8 mouse cellular contexts compared by ENCODE assay signal in genomic region chrX:52087726-52088348, GRCm38 (mm10).
A peak's percentile ranks its signal among the peaks of the same experiment; 100 is the strongest.
DNase-seq lines count a peak whose midpoint lies in the region; ATAC-seq and TF ChIP-seq lines count a peak whose summit lies in the region.

No protein-coding gene starts in this region.

- H3K4me2 ChIP-seq in midbrain, embryonic 12.5 days (replicated peaks): no peak overlapping the region
- no peak overlapping the region for H3K4me2 ChIP-seq in midbrain, embryonic 15.5 days
- H3K4me2 ChIP-seq in forebrain, embryonic 14.5 days (ENCODE audit: low read length): no peak overlapping the region
- H3K4me2 ChIP-seq in intestine, embryonic 15.5 days (replicated peaks): no peak overlapping the region

- no peak overlapping the region for H3K27ac ChIP-seq in midbrain, embryonic 12.5 days (replicated peaks)
- H3K27ac ChIP-seq in midbrain, embryonic 15.5 days: no peak overlapping the region
- H3K27ac ChIP-seq in forebrain, embryonic 14.5 days (ENCODE audit: low read depth, low read length): no peak overlapping the region
- no peak overlapping the region for H3K27ac ChIP-seq in layer of hippocampus, adult 2 months
- H3K27ac ChIP-seq in intestine, embryonic 15.5 days: no peak overlapping the region

- no peaks in the 10 kb centered on the region for H3K4me1 ChIP-seq in midbrain, embryonic 12.5 days
- H3K4me1 ChIP-seq in midbrain, embryonic 15.5 days: no peaks in the 10 kb centered on the region
- H3K4me1 ChIP-seq in forebrain, embryonic 14.5 days (ENCODE audit: control insufficient read depth, insufficient read depth, low read length): no peaks in the 10 kb centered on the region
- H3K4me1 ChIP-seq in intestine, embryonic 15.5 days (replicated peaks): no peaks in the 10 kb centered on the region

- no peak overlapping the region for H3K9ac ChIP-seq in midbrain, embryonic 12.5 days (replicated peaks)
- H3K9ac ChIP-seq in midbrain, embryonic 15.5 days: no peak overlapping the region
- no peak overlapping the region for H3K9ac ChIP-seq in forebrain, embryonic 14.5 days (ENCODE audit: low read length)
- H3K9ac ChIP-seq in intestine, embryonic 15.5 days: no peak overlapping the region

- no peaks in the 10 kb centered on the region for H3K36me3 ChIP-seq in midbrain, embryonic 12.5 days
- no peaks in the 10 kb centered on the region for H3K36me3 ChIP-seq in midbrain, embryonic 15.5 days (replicated peaks)
- H3K36me3 ChIP-seq in forebrain, embryonic 14.5 days (ENCODE audit: control insufficient read depth, insufficient read depth, low read length): no peaks in the 10 kb centered on the region
- no peaks in the 10 kb centered on the region for H3K36me3 ChIP-seq in intestine, embryonic 15.5 days

- H3K27me3 ChIP-seq in midbrain, embryonic 12.5 days: no peaks in the 10 kb centered on the region
- no peaks in the 10 kb centered on the region for H3K27me3 ChIP-seq in midbrain, embryonic 15.5 days (replicated peaks)
- H3K27me3 ChIP-seq in forebrain, embryonic 14.5 days (replicated peaks; ENCODE audit: control insufficient read depth, insufficient read depth, low read length): no peaks in the 10 kb centered on the region
- no peaks in the 10 kb centered on the region for H3K27me3 ChIP-seq in intestine, embryonic 15.5 days (replicated peaks)

- no peaks in the 10 kb centered on the region for H3K9me3 ChIP-seq in midbrain, embryonic 12.5 days
- H3K9me3 ChIP-seq in midbrain, embryonic 15.5 days: no peaks in the 10 kb centered on the region
- no peaks in the 10 kb centered on the region for H3K9me3 ChIP-seq in forebrain, embryonic 14.5 days (replicated peaks; ENCODE audit: control insufficient read depth, low read length)
- H3K9me3 ChIP-seq in intestine, embryonic 15.5 days: no peaks in the 10 kb centered on the region

- WGBS in midbrain, embryonic 12.5 days: 41% methylated on average over 7 of the region's 7 CpGs
- WGBS in midbrain, embryonic 15.5 days: 36% methylated on average over 7 of the region's 7 CpGs
- 27% methylated on average over 7 of the region's 7 CpGs for WGBS in forebrain, embryonic 14.5 days
- 49% methylated on average over 7 of the region's 7 CpGs for whole genome bisulfite sequencing in intestine, embryonic 15.5 days

- TF ChIP-seq CTCF in layer of hippocampus, adult 2 months (conservative IDR thresholded peaks at IDR 0.05): peak; percentile 75

- H3K4me3 ChIP-seq in midbrain, embryonic 12.5 days: no peak overlapping the region
- H3K4me3 ChIP-seq in midbrain, embryonic 15.5 days: no peak overlapping the region
- H3K4me3 ChIP-seq in forebrain, embryonic 14.5 days (ENCODE audit: low read depth, low read length): no peak overlapping the region
- no peak overlapping the region for H3K4me3 ChIP-seq in layer of hippocampus, adult 2 months
- no peak overlapping the region for H3K4me3 ChIP-seq in intestine, embryonic 15.5 days (replicated peaks)

- peak; percentile 69 for ATAC-seq in midbrain, embryonic 12.5 days (ENCODE audit: low FRiP score, low read depth)
- no peak for ATAC-seq in midbrain, embryonic 15.5 days (replicated peaks)
- ATAC-seq in forebrain, embryonic 14.5 days: peak; percentile 89
- ATAC-seq in megakaryocyte progenitor cell, adult 5-6 weeks (replicated peaks; ENCODE audit: poor library complexity): peak; percentile 74
- ATAC-seq in intestine, embryonic 15.5 days: no peak

- peak; percentile 28 for DNase-seq in adrenal gland, adult 2 months
- no peak for DNase-seq in adrenal gland, postnatal 4 days (ENCODE audit: low spot score in 2 of 2)
- DNase-seq in forebrain, embryonic 14.5 days (ENCODE audit: low spot score): peak; percentile 91
- peak; percentile 10 to 30 for DNase-seq in layer of hippocampus, adult 2 months (ENCODE audit: low spot score in 2 of 2)

Comparison
In these comparisons a context has a peak if more than half of its experiments do, and no peak if none do; other contexts are left out.
1. DNase-seq: peak in adrenal gland, adult 2 months (single experiment), forebrain, embryonic 14.5 days (single experiment) and layer of hippocampus, adult 2 months (2 of 2); none in adrenal gland, postnatal 4 days (0 of 2).
2. ATAC-seq: peak in midbrain, embryonic 12.5 days (single experiment), forebrain, embryonic 14.5 days (single experiment) and megakaryocyte progenitor cell, adult 5-6 weeks (single experiment); none in midbrain, embryonic 15.5 days (single experiment) and intestine, embryonic 15.5 days (single experiment).